ENCODE assay signal across 9 mouse cellular contexts in the genomic region with DNA sequence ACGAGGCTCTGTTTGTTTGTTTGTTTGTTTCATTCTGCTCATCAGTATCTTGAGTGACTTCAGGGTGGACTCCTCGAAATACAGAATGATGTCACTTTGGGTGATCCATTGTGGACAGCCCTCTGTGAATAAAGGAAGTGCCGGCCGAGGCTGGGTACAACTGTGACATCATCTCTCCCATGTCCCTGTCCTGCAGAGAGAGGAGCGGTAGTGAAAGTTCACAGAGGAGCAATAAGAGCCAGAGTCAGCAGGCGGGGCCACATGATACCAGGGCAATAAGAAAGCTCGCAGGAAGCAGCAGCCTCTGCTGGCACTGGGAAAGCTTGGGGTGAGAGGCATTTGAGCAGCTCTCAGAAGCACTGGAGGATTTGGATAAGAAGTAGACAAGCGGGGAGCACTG.
A peak's percentile ranks its signal among the peaks of the same experiment; 100 is the strongest.
DNase-seq lines count a peak whose midpoint lies in the region; ATAC-seq and TF ChIP-seq lines count a peak whose summit lies in the region.
"Had no signal": no experiment of that assay in that cellular context is flagged by ENCODE, and none has a peak within 500 bp of the region (broad histone marks: within the 10 kb centered on the region; RNA-seq: fewer than 3 reads in every experiment).

No protein-coding gene starts in this region.

- no peak overlapping the region for H3K27ac ChIP-seq in kidney, adult 2 months (ENCODE audit: insufficient read depth, low read depth, low read length)

- peaks cover 4% of the 10 kb centered on the region; the same call in 1 of the 2 replicates for H3K4me1 ChIP-seq in kidney, adult 2 months (ENCODE audit: control insufficient read depth, insufficient read depth, low read length)

- WGBS in kidney, adult 2 months: 41% methylated on average over 8 of the region's 8 CpGs

- peak; percentile 54 for DNase-seq in kidney, adult 2 months
- DNase-seq in kidney, postnatal 10 days: no peak
- peak; percentile 54 to 66 for DNase-seq in heart, postnatal 36 days
- no peak for DNase-seq in cerebellum, postnatal 4 days (ENCODE audit: low spot score in 2 of 2)
- no peak for DNase-seq in right cerebral cortex, adult 2 months (ENCODE audit: low spot score in 2 of 2)
- no peak for DNase-seq in ovary, postnatal 14 days (ENCODE audit: low spot score)

- H3K4me3 ChIP-seq in kidney, adult 2 months (ENCODE audit: insufficient read depth, low read depth, low read length): no peak overlapping the region

- intact Hi-C loops in heart, postnatal 36 days (cut with DNase I): no loop called here

- no peaks in the 10 kb centered on the region for H3K36me3 ChIP-seq in kidney, adult 2 months (ENCODE audit: control insufficient read depth, insufficient read depth, low read length)

- peak; percentile 70 for ATAC-seq in common myeloid progenitor, adult 5-6 weeks (replicated peaks; ENCODE audit: low read depth, poor library complexity, severe bottlenecking)
- ATAC-seq in megakaryocyte, adult 5-6 weeks (ENCODE audit: poor library complexity, severe bottlenecking): peak; percentile 94

- no peaks in the 10 kb centered on the region for H3K27me3 ChIP-seq in kidney, adult 2 months (replicated peaks; ENCODE audit: control insufficient read depth, insufficient read depth, low read length)
- H3K27me3 ChIP-seq: CH12.LX had no signal

- TF ChIP-seq CTCF in kidney, adult 2 months (conservative IDR thresholded peaks at IDR 0.05; ENCODE audit: insufficient read depth, insufficient read length, low read depth, low read length): peak; percentile 17; the same call in 1 of the 2 replicates

- no peak for TF ChIP-seq POLR2A in kidney, adult 2 months (IDR thresholded peaks at IDR 0.05; ENCODE audit: low read depth, low read length)

Comparison
In these comparisons a context has a peak if more than half of its experiments do, and no peak if none do; other contexts are left out.
1. DNase-seq: peak in kidney, adult 2 months (single experiment) and heart, postnatal 36 days (2 of 2); none in kidney, postnatal 10 days (single experiment), cerebellum, postnatal 4 days (0 of 2), right cerebral cortex, adult 2 months (0 of 2) and ovary, postnatal 14 days (single experiment).